Mouse (Mus musculus): ENCODE results near the gene Ephb2.

DNA sequence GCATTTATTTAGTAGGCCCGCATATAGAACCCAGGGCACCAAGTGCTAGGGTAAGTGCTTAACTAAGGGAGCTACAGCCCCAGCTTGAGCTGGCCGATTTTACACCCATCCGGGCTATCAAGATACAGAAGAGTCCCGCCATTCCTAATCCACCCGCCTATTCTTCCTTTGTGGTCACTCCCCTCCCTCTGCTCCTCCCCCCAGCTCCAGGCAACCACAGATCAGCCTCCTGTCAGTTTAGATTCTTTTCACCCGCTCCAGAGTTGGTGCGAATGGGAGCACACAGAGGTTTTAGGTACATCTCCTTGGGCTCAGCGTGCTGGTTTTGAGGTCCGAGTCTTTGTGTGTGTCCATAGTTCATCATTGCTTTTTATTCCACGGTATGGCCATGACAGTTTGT, 196.9 kb downstream of the Ephb2 start:
- TF ChIP-seq CTCF (IDR thresholded peaks at IDR 0.05; ENCODE audit: low read depth, low read length) (no peak), EP300 (IDR thresholded peaks at IDR 0.05; ENCODE audit: insufficient read depth, low read depth, low read length) (no peak)
